Mouse (Mus musculus) neural tube, embryonic 12.5 days (tissue): ENCODE results near the gene Zranb3. TPM values are rescaled to one million over a fixed set of nuclear protein-coding genes. Genes with fewer than 3 reads are reported as not detected.
"Not testable (repeated sequence)": the region's sequence is repeated elsewhere in the genome, so short reads cannot be mapped to it uniquely, and the experiment has no call there.

Experiments
- ATAC-seq: fragments of 200-750 bp; cut with Nextera tagmentation; 2 replicates; pipeline ENCODE4 v1.8.0; 2017; ENCODE audit warnings: low read depth, mild to moderate bottlenecking, moderate TSS enrichment, moderate library complexity; ENCODE audit not compliant: low FRiP score
- H3K27ac ChIP-seq: fragments of 300-500 bp; sonication (generic); 2 replicates; pipeline ENCODE4 v1.5.1; 2016
- H3K27me3 ChIP-seq: fragments of 300-500 bp; sonication (generic); replicated peaks from 2 replicates; pipeline ENCODE4 v1.6.1; 2016; ENCODE audit warnings: mild to moderate bottlenecking
- H3K36me3 ChIP-seq: fragments of 300-500 bp; sonication (generic); 2 replicates; pipeline ENCODE4 v1.6.1; 2016; ENCODE audit warnings: mild to moderate bottlenecking
- H3K4me1 ChIP-seq: fragments of 300-500 bp; sonication (generic); 2 replicates; pipeline ENCODE4 v1.6.1; 2016
- H3K4me2 ChIP-seq: fragments of 300-500 bp; sonication (generic); replicated peaks from 2 replicates; pipeline ENCODE4 v1.6.1; 2016; ENCODE audit warnings: mild to moderate bottlenecking
- H3K4me3 ChIP-seq: fragments of 300-500 bp; sonication (generic); 2 replicates; pipeline ENCODE4 v1.5.1; 2016
- H3K9ac ChIP-seq: fragments of 300-500 bp; sonication (generic); 2 replicates; pipeline ENCODE4 v1.6.1; 2016; ENCODE audit warnings: mild to moderate bottlenecking
- H3K9me3 ChIP-seq: fragments of 300-500 bp; sonication (generic); 2 replicates; pipeline ENCODE4 v1.6.1; 2016; ENCODE audit warnings: mild to moderate bottlenecking
- WGBS: fragments of 180-500 bp; shearing (Covaris S2); methylation state at CpG from one replicate; pipeline ENCODE4 v1.1.7; 2016; 5-methylcytosine and 5-hydroxymethylcytosine counted together
- polyA plus RNA-seq: library from polyadenylated mRNA; unstranded; fragments of >200 nt; fragmentation: Nextera tagmentation; extraction: Ambion mirVana; gene quantifications from 2 replicates; pipeline ENCODE4 v1.2.1, GENCODE M21; 2016

Zranb3 gene
- polyA plus RNA-seq, 1 experiment from 2014 or later, result 8.4 TPM

DNA sequence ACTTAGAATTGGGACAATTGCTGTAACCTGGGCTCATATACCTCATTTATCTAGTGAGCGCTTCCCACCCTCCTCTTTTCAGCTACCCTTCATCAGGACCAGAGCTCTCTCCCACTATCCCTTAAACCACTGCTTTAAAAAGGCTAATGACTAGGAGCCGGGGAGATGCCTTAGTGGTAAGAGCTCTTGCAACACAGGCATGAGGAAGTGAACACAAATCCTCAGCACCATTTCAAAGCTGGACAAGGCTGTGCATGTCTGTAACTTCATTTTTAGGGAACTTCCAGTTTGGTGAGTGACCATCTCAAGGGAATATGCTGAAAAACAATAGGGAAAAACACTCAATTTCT lies 98.5 kb downstream of the Zranb3 start:
- no peak overlapping the region for H3K27ac ChIP-seq
- no peaks in the 10 kb centered on the region for H3K4me1 ChIP-seq
- 85% methylated on average over 2 of the region's 2 CpGs for WGBS
- no peaks in the 10 kb centered on the region for H3K27me3 ChIP-seq
- no peak overlapping the region for H3K4me2 ChIP-seq
- no peak for ATAC-seq
- H3K9ac ChIP-seq, result no peak overlapping the region
- no peaks in the 10 kb centered on the region for H3K9me3 ChIP-seq
- H3K4me3 ChIP-seq, result no peak overlapping the region
- peaks cover 2% of the 10 kb centered on the region; the same call in 1 of the 2 replicates for H3K36me3 ChIP-seq

- Histone ChIP-seq H3K9me3 (no peaks in the 10 kb centered on the region), H3K27ac (no peak overlapping the region), H3K27me3 (no peaks in the 10 kb centered on the region), H3K4me2 (no peak overlapping the region), H3K9ac (no peak overlapping the region), H3K4me3 (no peak overlapping the region), H3K36me3 (peaks cover 2% of the 10 kb centered on the region; the same call in 1 of the 2 replicates), H3K4me1 (no peaks in the 10 kb centered on the region)
- no peak for ATAC-seq
- 95% methylated on average over 4 of the region's 4 CpGs for WGBS
Measured at GRCm38 (mm10) chr1:128003712-128004370, 99.0 kb downstream of the Zranb3 start.

DNA sequence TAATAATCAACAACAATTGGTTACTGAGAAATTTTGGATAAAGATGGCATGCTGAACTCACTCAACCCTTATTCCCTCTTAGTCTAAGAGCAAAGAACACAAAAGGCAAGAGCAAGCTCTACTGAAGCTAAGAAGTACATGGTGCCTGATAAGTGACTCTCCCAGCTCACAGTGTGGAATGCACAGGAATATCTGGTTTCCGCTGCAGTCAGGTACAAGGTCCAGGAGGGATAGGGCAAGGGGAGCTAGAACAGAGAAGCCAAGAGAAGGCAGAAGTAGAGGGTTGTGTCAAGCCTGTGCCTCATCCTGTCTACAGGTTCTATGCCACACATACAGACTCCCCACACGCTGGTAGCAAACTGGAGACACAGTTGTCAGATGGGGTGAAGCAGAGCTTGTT lies 100.7 kb downstream of the Zranb3 start:
- Histone ChIP-seq H3K9ac (no peak overlapping the region), H3K4me3 (no peak overlapping the region), H3K36me3 (peaks cover 2% of the 10 kb centered on the region; the same call in 1 of the 2 replicates), H3K9me3 (no peaks in the 10 kb centered on the region), H3K27me3 (no peaks in the 10 kb centered on the region), H3K4me2 (no peak overlapping the region), H3K27ac (no peak overlapping the region), H3K4me1 (no peaks in the 10 kb centered on the region)
- WGBS, result 92% methylated on average over 2 of the region's 2 CpGs
- no peak for ATAC-seq

DNA sequence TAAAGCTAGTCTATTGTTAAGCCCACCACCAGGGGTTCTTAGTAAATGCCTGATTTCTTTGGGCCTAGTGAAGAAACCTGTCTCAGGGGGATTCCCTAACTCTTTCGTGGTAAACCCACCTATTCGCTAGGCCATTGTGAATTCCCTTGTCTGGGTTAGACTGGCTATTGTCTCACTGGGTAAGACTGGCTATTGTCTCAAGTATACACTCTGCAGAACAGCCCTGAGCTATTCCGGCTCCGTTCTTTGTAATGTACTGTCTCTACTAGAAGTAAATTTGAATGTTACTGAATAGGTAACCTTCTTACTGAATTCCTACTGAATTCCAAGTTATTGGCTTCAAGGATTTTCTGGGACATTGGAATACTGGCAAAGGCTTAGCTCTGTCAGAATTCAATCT lies 101.9 kb downstream of the Zranb3 start:
- not testable (repeated sequence) for H3K9me3 ChIP-seq, H3K4me3 ChIP-seq, H3K36me3 ChIP-seq, H3K4me1 ChIP-seq, H3K27ac ChIP-seq, H3K27me3 ChIP-seq, ATAC-seq, H3K9ac ChIP-seq, H3K4me2 ChIP-seq
- 82% methylated on average over 4 of the region's 4 CpGs for WGBS

DNA sequence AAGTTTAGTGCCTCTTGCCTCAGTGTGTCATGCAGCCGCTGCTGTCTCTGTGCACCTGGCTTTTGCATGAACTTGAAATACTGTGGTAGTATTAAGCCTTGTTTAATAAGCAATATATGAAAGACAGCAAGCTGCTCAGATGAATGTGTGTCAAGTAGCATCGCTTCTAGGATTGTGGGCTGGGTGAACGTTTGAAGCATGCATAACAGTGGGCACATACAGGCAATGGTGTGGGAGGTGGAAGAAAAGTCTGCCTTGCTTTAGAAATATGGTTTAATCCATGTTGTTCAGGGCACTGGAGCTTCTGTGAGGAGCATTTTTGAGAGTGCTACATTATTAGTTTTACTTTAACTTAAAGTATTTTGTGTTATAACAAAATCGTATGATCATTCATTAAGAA lies 109.0 kb downstream of the Zranb3 start:
- H3K36me3 ChIP-seq, result no peaks in the 10 kb centered on the region
- H3K27ac ChIP-seq, result no peak overlapping the region
- peaks cover 6% of the 10 kb centered on the region; the same call in 1 of the 2 replicates for H3K4me1 ChIP-seq
- H3K9ac ChIP-seq, result no peak overlapping the region
- 92% methylated on average over 4 of the region's 4 CpGs for WGBS
- H3K27me3 ChIP-seq, result no peaks in the 10 kb centered on the region
- no peak overlapping the region for H3K4me3 ChIP-seq
- ATAC-seq, result no peak
- no peaks in the 10 kb centered on the region for H3K9me3 ChIP-seq
- H3K4me2 ChIP-seq, result no peak overlapping the region

DNA sequence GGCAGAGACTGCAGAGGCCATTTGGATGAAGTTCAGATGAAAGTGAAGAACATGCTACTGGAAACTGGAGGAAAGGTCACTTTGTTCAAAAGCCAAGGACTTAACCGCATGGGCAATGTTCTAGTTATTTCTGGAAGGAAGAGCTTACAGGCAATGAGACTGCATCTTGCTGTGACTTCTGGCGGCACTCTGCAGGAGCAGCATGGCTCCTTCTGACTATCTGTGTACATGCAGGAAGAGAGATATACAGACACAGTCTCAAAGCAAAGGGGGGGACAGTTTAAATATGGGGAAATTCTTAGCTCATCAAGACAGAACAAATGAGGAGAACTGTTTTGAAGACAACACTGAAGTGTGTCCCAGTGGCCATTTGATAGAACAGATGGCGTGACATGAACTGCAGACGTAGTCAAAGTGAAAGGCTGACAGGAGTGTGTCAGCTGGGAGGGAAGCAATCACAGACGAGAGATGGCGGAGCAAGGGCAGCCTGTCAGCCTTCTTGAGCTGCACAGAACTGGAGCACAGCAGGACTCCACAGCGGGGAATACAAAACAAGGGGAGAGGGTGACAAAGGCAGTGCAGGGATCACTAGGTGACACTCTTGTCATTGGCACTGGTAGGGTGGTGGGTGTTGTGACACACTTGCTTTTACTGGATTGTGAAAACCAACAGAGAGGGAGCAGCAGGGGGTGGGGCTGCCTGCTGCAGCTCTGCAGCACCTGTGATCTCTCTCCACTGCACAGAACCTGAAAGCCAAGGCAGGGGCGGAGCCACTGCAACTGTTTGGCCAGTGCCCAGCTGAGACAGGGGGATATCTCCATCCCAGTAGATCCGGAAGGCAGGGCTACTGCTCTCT lies 112.7 kb downstream of the Zranb3 start:
- WGBS, result 52% methylated on average over 9 of the region's 9 CpGs
- H3K4me2 ChIP-seq, result no peak overlapping the region
- no peak for ATAC-seq

DNA sequence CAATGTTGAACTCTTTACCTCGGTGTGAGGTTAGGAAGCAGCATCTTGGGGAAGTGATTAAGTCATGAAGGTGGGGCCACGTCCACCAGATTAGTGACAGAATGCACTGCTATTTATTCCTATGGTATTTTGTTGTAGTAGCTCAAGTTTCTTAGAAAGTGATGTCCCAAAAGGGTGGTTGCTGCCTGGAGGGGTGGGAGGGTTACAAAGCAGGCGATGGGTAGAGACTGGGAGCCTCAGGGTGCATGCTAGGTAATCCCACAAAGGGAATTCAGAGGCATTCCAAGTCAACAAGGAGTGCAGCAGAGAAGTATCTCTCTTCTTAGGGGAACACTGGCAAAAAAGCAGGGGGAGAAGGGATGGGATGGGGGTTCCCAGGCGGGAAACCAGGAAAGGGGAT lies 113.5 kb downstream of the Zranb3 start:
- Histone ChIP-seq H3K4me3 (no peak overlapping the region), H3K9ac (no peak overlapping the region), H3K36me3 (no peaks in the 10 kb centered on the region), H3K27me3 (no peaks in the 10 kb centered on the region), H3K4me2 (no peak overlapping the region), H3K27ac (no peak overlapping the region), H3K9me3 (no peaks in the 10 kb centered on the region), H3K4me1 (peaks cover 6% of the 10 kb centered on the region; the same call in 1 of the 2 replicates)
- no peak for ATAC-seq
- 87% methylated on average over 4 of the region's 4 CpGs for WGBS

More for the DNA sequence above, 112.7 kb downstream of the Zranb3 start:
- no peaks in the 10 kb centered on the region for H3K36me3 ChIP-seq
- H3K4me3 ChIP-seq, result no peak overlapping the region
- H3K9me3 ChIP-seq, result no peaks in the 10 kb centered on the region
- no peak overlapping the region for H3K9ac ChIP-seq
- peaks cover 6% of the 10 kb centered on the region; the same call in 1 of the 2 replicates for H3K4me1 ChIP-seq
- no peaks in the 10 kb centered on the region for H3K27me3 ChIP-seq
- no peak overlapping the region for H3K27ac ChIP-seq

DNA sequence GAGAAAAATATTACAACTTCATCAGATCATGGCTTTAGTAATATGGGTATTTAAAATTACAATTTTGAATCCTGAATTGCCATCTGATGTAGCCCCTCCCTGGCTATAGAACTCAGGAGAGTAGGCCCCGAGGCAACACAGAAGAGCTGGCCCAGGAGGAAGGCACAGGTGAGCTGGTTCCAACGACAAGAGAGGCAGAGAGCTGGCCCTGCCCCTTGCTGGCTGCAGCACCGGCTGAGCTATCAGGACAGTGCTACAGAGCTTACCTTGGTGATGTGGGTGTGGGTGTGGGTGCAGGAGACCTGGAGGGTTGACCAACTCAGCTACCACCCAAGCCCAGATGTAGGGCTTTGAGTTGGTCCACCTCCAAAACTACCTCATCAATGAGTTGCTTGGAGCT lies 114.6 kb downstream of the Zranb3 start:
- Histone ChIP-seq H3K4me1 (peaks cover 6% of the 10 kb centered on the region; the same call in 1 of the 2 replicates), H3K4me3 (no peak overlapping the region), H3K36me3 (no peaks in the 10 kb centered on the region), H3K27me3 (no peaks in the 10 kb centered on the region), H3K27ac (no peak overlapping the region), H3K9ac (no peak overlapping the region), H3K9me3 (no peaks in the 10 kb centered on the region), H3K4me2 (no peak overlapping the region)
- ATAC-seq, result no peak
- WGBS, result 75% methylated on average over 3 of the region's 3 CpGs

DNA sequence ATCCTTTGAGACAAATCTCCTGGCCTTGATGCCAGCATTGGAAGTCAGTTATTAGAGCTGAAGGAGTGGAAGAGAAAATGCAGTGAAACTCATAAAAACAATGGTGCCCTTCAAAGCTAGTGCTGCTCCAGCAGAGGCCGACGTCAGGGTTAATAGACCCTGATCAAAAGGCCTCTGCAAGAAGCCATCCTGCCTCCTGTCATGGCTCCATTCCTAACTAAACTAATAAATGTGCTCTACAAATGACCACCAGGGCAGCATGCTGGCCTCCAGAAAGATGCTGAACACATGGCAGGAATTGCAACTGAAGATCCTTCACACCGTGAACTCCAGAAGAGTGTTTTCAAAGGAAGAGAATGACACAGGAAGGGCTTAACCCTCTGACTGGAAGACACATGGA lies 117.5 kb downstream of the Zranb3 start:
- no peak overlapping the region for H3K4me3 ChIP-seq
- no peaks in the 10 kb centered on the region for H3K36me3 ChIP-seq
- WGBS, result 23% methylated on average over 3 of the region's 3 CpGs
- no peak overlapping the region for H3K9ac ChIP-seq
- no peaks in the 10 kb centered on the region for H3K27me3 ChIP-seq
- no peak for ATAC-seq
- no peak overlapping the region for H3K4me2 ChIP-seq
- H3K27ac ChIP-seq, result no peak overlapping the region
- H3K9me3 ChIP-seq, result no peaks in the 10 kb centered on the region
- peaks cover 4% of the 10 kb centered on the region; the same call in 1 of the 2 replicates for H3K4me1 ChIP-seq

GRCm38 (mm10) chr1:127983274-127983993 lies 119.4 kb downstream of the Zranb3 start:
- Histone ChIP-seq H3K4me3 (no peak overlapping the region), H3K9ac (no peak overlapping the region), H3K36me3 (no peaks in the 10 kb centered on the region), H3K27ac (no peak overlapping the region), H3K4me2 (no peak overlapping the region), H3K9me3 (no peaks in the 10 kb centered on the region), H3K27me3 (no peaks in the 10 kb centered on the region), H3K4me1 (no peaks in the 10 kb centered on the region; the same call in 1 of the 2 replicates)
- no peak for ATAC-seq
- WGBS, result 94% methylated on average over 5 of the region's 5 CpGs

GRCm38 (mm10) chr1:127982268-127982667 lies 120.6 kb downstream of the Zranb3 start:
- 84% methylated on average over 3 of the region's 3 CpGs for WGBS
- ATAC-seq, result no peak
- Histone ChIP-seq H3K4me3 (no peak overlapping the region), H3K4me2 (no peak overlapping the region), H3K36me3 (no peaks in the 10 kb centered on the region), H3K4me1 (no peaks in the 10 kb centered on the region; the same call in 1 of the 2 replicates), H3K9ac (no peak overlapping the region), H3K9me3 (no peaks in the 10 kb centered on the region), H3K27me3 (no peaks in the 10 kb centered on the region), H3K27ac (no peak overlapping the region)

DNA sequence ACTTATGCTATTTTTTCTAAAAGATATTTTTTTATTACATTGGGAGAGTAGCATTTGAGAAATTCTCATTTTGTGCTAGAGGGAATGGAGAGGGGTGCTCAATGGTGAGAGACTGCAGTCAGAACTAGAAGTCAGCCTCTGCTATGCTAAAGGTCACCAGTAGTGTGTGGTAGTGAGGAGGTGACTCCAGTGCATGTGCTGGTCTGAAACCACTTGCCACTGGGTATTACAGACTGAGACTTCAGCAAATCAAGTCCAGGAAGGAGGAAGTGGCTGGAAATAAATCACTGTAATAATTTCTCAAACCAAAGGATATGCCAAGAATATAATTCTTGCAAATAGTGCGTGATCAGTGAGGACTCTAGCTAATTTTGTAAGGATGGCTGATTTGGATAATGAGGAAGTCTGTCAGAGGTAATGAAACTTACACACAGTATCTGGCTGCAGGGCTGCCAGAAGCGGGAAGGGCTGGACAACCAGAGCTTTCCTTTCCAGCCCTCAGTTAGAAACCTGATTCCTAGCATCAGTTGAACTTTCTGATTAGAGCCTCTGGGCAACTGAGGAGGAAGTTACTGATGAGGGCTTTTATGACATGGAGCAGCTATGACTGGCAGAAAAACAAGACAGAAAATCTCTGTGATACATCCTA lies 121.8 kb downstream of the Zranb3 start:
- Histone ChIP-seq H3K4me2 (no peak overlapping the region), H3K9me3 (no peaks in the 10 kb centered on the region), H3K27me3 (no peaks in the 10 kb centered on the region), H3K9ac (no peak overlapping the region), H3K36me3 (no peaks in the 10 kb centered on the region), H3K4me1 (no peaks in the 10 kb centered on the region; the same call in 1 of the 2 replicates), H3K27ac (no peak overlapping the region), H3K4me3 (no peak overlapping the region)
- ATAC-seq, result no peak
- whole genome bisulfite sequencing, result 80% methylated on average over 2 of the region's 2 CpGs
